Mouse (Mus musculus): ENCODE data around the gene BC030867. TPM values are rescaled to one million over a fixed set of nuclear protein-coding genes. Genes with fewer than 3 reads are reported as not detected.

BC030867 gene
- total and polyA plus RNA-seq, 3 experiments, result 20.0 to 51.7 (median 36.2) TPM

- peak; percentile 70 for TF ChIP-seq UBTF (IDR thresholded peaks at IDR 0.05; ENCODE audit: borderline replicate concordance, insufficient read depth, low read depth, low read length)
- peak; percentile 69 for TF ChIP-seq ELF1 (IDR thresholded peaks at IDR 0.05; ENCODE audit: low read depth, low read length)
- 0 out of 2 replicates have a peak, but pooled peaks have one; percentile 12 for TF ChIP-seq ZNF384 (IDR thresholded peaks at IDR 0.05; ENCODE audit: low read depth, low read length)
- TF ChIP-seq MAZ (IDR thresholded peaks at IDR 0.05; ENCODE audit: low read depth, low read length), result peak; percentile 41; the same call in 1 of the 2 replicates
- no peak for TF ChIP-seq MAFK (IDR thresholded peaks at IDR 0.05; ENCODE audit: borderline replicate concordance, low read depth, low read length)
- no peak for TF ChIP-seq USF2 (IDR thresholded peaks at IDR 0.05; ENCODE audit: borderline replicate concordance in 1 of 2, insufficient read depth in 1 of 2, low read depth in 1 of 2, low read length in 2 of 2)
- peak; percentile 70 to 96 for TF ChIP-seq POLR2A (IDR thresholded peaks at IDR 0.05; ENCODE audit: control insufficient read depth in 1 of 2, insufficient read depth in 1 of 2, low read depth in 1 of 2, low read length in 2 of 2, poor library complexity in 1 of 2)
- TF ChIP-seq RAD21 (IDR thresholded peaks at IDR 0.05; ENCODE audit: low read depth, low read length), result no peak
- no peak for TF ChIP-seq ZKSCAN1 (IDR thresholded peaks at IDR 0.05; ENCODE audit: low read depth, low read length)
- peak; percentile 64 for TF ChIP-seq NRF1 (IDR thresholded peaks at IDR 0.05; ENCODE audit: insufficient read depth, low read depth, low read length, poor library complexity, severe bottlenecking)
Measured at GRCm38 (mm10) chr11:102296491-102297472, 48.1 kb downstream of the BC030867 start, which contains the start of gene Atxn7l3 (continued).

DNA sequence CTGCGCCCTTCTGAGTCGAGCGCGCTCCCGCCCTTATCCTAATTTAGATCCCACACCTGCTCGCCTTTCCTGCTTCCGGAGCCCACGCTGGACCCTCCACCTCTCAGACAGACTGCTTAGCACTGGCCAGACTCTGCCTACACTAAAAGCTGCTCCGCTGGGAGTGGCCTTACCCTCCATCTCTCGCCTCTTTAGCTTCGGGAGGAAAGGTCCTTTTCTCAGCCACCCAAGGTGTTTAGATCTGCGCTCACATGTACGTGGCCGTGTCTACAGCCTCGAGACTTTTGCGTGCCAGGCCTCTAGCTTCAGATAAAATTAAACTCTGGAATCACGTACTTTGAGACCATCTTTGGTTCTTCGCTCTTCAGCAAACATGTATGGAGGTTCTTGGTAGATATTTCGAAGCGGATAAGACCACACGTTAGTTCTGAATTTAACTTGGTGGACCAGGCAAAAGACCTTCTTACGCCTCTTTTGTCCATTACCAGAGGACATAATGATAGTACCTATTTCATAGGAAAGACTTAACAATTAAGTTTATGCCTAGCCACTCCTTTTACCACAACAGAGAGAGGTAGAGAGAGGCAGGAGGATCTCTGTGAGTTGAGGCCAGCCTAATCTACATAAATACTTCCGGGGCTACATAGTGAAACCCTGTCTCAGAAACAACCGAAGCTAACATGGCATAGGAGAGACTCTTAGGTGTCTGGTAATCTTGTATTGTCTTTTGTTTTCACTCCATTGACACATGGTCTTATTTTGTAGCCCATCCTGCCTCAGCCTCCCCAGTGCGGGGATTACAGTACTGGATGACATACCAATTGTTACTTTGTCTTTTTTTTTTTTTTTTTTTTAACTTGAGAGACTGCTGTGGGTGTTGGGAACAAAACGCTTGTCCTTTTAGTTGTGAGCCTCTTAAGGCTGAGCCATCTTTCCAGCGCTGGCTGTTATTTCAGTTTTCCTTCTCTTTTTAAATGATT, 49.2 kb downstream of the BC030867 start:
- H3K4me1 ChIP-seq (ENCODE audit: control insufficient read depth in 1 of 2, insufficient read depth in 2 of 2, low read length in 2 of 2), result peaks cover 2 to 14% of the 10 kb centered on the region in 2 experiments; a peak in 3 of 4 replicates
- peak; percentile 90 for DNase-seq (ENCODE audit: low read depth, low spot score)
- H3K4me3 ChIP-seq (ENCODE audit: control insufficient read depth in 1 of 2, insufficient read depth in 1 of 2, low read depth in 2 of 2, low read length in 2 of 2), result peak overlapping the region; percentile 68 to 82
- H3K36me3 ChIP-seq (ENCODE audit: control insufficient read depth in 1 of 2, insufficient read depth in 2 of 2, low read length in 2 of 2), result peaks cover 2 to 9% of the 10 kb centered on the region in 2 experiments; a peak in 3 of 4 replicates
- H3K9me3 ChIP-seq (replicated peaks; ENCODE audit: insufficient read depth, low read length), result no peaks in the 10 kb centered on the region
- peak overlapping the region; percentile 93 for H3K9ac ChIP-seq (ENCODE audit: control insufficient read depth, low read depth, low read length, poor library complexity, severe bottlenecking)
- no peaks in the 10 kb centered on the region for H3K27me3 ChIP-seq (ENCODE audit: control insufficient read depth in 1 of 2, insufficient read depth in 2 of 2, low read length in 2 of 2)
- peak overlapping the region; percentile 99 for H3K27ac ChIP-seq (ENCODE audit: control insufficient read depth, low read depth, low read length)
- peaks cover 24% of the 10 kb centered on the region for H3K79me2 ChIP-seq (ENCODE audit: control insufficient read depth, insufficient read depth, low read length, poor library complexity)
- peak; percentile 87 for TF ChIP-seq MAX (IDR thresholded peaks at IDR 0.05; ENCODE audit: low read length)
- TF ChIP-seq UBTF (IDR thresholded peaks at IDR 0.05; ENCODE audit: borderline replicate concordance, insufficient read depth, low read depth, low read length), result no peak; the same call in 1 of the 2 replicates
- TF ChIP-seq RCOR1 (IDR thresholded peaks at IDR 0.05; ENCODE audit: low read depth, low read length), result peak; percentile 48; the same call in 1 of the 2 replicates
- peak in 1 of 2 experiments; percentile 56; a peak in 2 of 4 replicates for TF ChIP-seq EP300 (IDR thresholded peaks at IDR 0.05; ENCODE audit: low read depth in 1 of 2, low read length in 2 of 2)
- TF ChIP-seq ZC3H11A (IDR thresholded peaks at IDR 0.05; ENCODE audit: low read depth, low read length), result no peak
- TF ChIP-seq CHD1 (IDR thresholded peaks at IDR 0.05; ENCODE audit: low read depth, low read length), result peak; percentile 97
- no peak; the same call in 1 of the 2 replicates for TF ChIP-seq ZMIZ1 (IDR thresholded peaks at IDR 0.05; ENCODE audit: low read depth, low read length)
- TF ChIP-seq SMC3 (IDR thresholded peaks at IDR 0.05; ENCODE audit: low read depth, low read length), result 0 out of 2 replicates have a peak, but pooled peaks have one; percentile 5
- TF ChIP-seq TCF12 (IDR thresholded peaks at IDR 0.05; ENCODE audit: low read depth, low read length), result no peak
- 0 out of 2 replicates have a peak, but pooled peaks have one; percentile 49 for TF ChIP-seq KAT2A (conservative IDR thresholded peaks at IDR 0.05; ENCODE audit: low read depth, low read length)
- 0 out of 2 replicates have a peak, but pooled peaks have one; percentile 40 for TF ChIP-seq JUND (IDR thresholded peaks at IDR 0.05; ENCODE audit: low read depth, low read length)
- TF ChIP-seq MYB (IDR thresholded peaks at IDR 0.05; ENCODE audit: low read depth, low read length), result no peak; the same call in 1 of the 2 replicates
- no peak for TF ChIP-seq CTCF (IDR thresholded peaks at IDR 0.05 in 2 of 3, conservative IDR thresholded peaks at IDR 0.05 in 1 of 3; ENCODE audit: control insufficient read depth in 1 of 3, insufficient read depth in 1 of 3, low read depth in 2 of 3, low read length in 3 of 3, poor library complexity in 1 of 3, severe bottlenecking in 1 of 3)
- TF ChIP-seq GATA1 (IDR thresholded peaks at IDR 0.05; ENCODE audit: low read depth, low read length), result peak; percentile 50; the same call in 1 of the 2 replicates
- TF ChIP-seq POLR2AphosphoS2 (IDR thresholded peaks at IDR 0.05; ENCODE audit: low read length), result no peak; the same call in none of the 2 replicates
- TF ChIP-seq ELF1 (IDR thresholded peaks at IDR 0.05; ENCODE audit: low read depth, low read length), result peak; percentile 37; the same call in 1 of the 2 replicates
- no peak for TF ChIP-seq MEF2A (IDR thresholded peaks at IDR 0.05; ENCODE audit: extremely low read depth, insufficient replicate concordance, low read depth, low read length, poor library complexity, severe bottlenecking)
- peak; percentile 81 for TF ChIP-seq SIN3A (IDR thresholded peaks at IDR 0.05; ENCODE audit: low read length)
- TF ChIP-seq POLR2AphosphoS5 (IDR thresholded peaks at IDR 0.05; ENCODE audit: borderline replicate concordance, low read depth, low read length), result no peak
- no peak for TF ChIP-seq RAD21 (IDR thresholded peaks at IDR 0.05; ENCODE audit: low read depth, low read length)
